Mouse (Mus musculus) C2C12 (cell line): ENCODE measurements at regions not wholly inside any gene's neighbourhood (a gene's known extent, or its start where the extent isn't known, plus 50 kb on each side); places are given as distances from the start of the nearest gene placed in this dataset.

Experiments
- H3K27me3 ChIP-seq: one replicate; pipeline ENCODE4 v1.6.1; 2011; ENCODE audit not compliant: control insufficient read depth, insufficient read depth, insufficient read length
- H3K36me3 ChIP-seq: one replicate; pipeline ENCODE4 v1.6.1; 2011; ENCODE audit not compliant: control insufficient read depth, insufficient read depth
- H3K4me3 ChIP-seq: one replicate; pipeline ENCODE4 v1.5.1; 2011; ENCODE audit warnings: mild to moderate bottlenecking, control low read depth; ENCODE audit not compliant: poor library complexity, insufficient read depth, severe bottlenecking
- H3K79me2 ChIP-seq: one replicate; pipeline ENCODE4 v1.6.1; 2011; ENCODE audit not compliant: control insufficient read depth, insufficient read depth
- H3K79me3 ChIP-seq: one replicate; pipeline ENCODE4 v1.6.1; 2011; ENCODE audit warnings: low read depth, control low read depth
- H3ac ChIP-seq: one replicate; pipeline ENCODE3; 2011; ENCODE audit warnings: low read depth; ENCODE audit not compliant: control insufficient read depth, insufficient read length
- CEBPB ChIP-seq: IDR thresholded peaks from one replicate; pipeline ENCODE4 v1.6.1; 2011; ENCODE audit warnings: low read depth, mild to moderate bottlenecking, control low read depth, moderate library complexity
- CTCF ChIP-seq: IDR thresholded peaks from one replicate; pipeline ENCODE4 v1.5.1; 2011; ENCODE audit not compliant: control insufficient read depth, insufficient read depth, insufficient read length
- FOSL1 ChIP-seq: IDR thresholded peaks from one replicate; pipeline ENCODE4 v1.8.0; 2011; ENCODE audit warnings: mild to moderate bottlenecking, low read length; ENCODE audit not compliant: poor library complexity, insufficient read depth, severe bottlenecking
- MAX ChIP-seq: IDR thresholded peaks from one replicate; pipeline ENCODE4 v1.6.1; 2011; ENCODE audit warnings: mild to moderate bottlenecking, control low read depth
- MYOD1 ChIP-seq: IDR thresholded peaks from one replicate; pipeline ENCODE4 v1.6.1; 2011; ENCODE audit warnings: low read depth; ENCODE audit not compliant: control insufficient read depth, insufficient read length
- MYOG ChIP-seq: IDR thresholded peaks from one replicate; pipeline ENCODE4 v1.6.1; 2011; ENCODE audit not compliant: control insufficient read depth, insufficient read length; ENCODE audit errors: extremely low read depth
- USF1 ChIP-seq: IDR thresholded peaks from one replicate; pipeline ENCODE4 v1.6.1; 2011; ENCODE audit warnings: low read depth, mild to moderate bottlenecking, control low read depth, moderate library complexity

GRCm38 (mm10) chr4:81037336-81037902 lies 127.0 kb downstream of the Lurap1l start:
- no peak for TF ChIP-seq MAX
- no peak for TF ChIP-seq USF1
- no peak for TF ChIP-seq MYOD1
- TF ChIP-seq MYOG, result no peak
- no peak for TF ChIP-seq CTCF
- no peak for TF ChIP-seq FOSL1
- no peak for TF ChIP-seq CEBPB
- Histone ChIP-seq H3K4me3 (no peak overlapping the region), H3ac (no peak overlapping the region), H3K36me3 (no peaks in the 10 kb centered on the region), H3K27me3 (no peaks in the 10 kb centered on the region), H3K79me2 (no peaks in the 10 kb centered on the region), H3K79me3 (no peaks in the 10 kb centered on the region)

- TF ChIP-seq MAX, result no peak
- TF ChIP-seq MYOD1, result no peak
- no peak for TF ChIP-seq CEBPB
- no peak for TF ChIP-seq USF1
- no peak for TF ChIP-seq FOSL1
- no peak for TF ChIP-seq MYOG
- no peak for TF ChIP-seq CTCF
- Histone ChIP-seq H3K79me3 (no peaks in the 10 kb centered on the region), H3K36me3 (no peaks in the 10 kb centered on the region), H3ac (no peak overlapping the region), H3K4me3 (no peak overlapping the region), H3K79me2 (no peaks in the 10 kb centered on the region), H3K27me3 (no peaks in the 10 kb centered on the region)
Observed at GRCm38 (mm10) chr4:81058227-81058626, 147.8 kb downstream of the Lurap1l start.

- H3K4me3 ChIP-seq, result no peak overlapping the region
- TF ChIP-seq MYOD1, result no peak
- TF ChIP-seq CEBPB, result no peak
- TF ChIP-seq MYOG, result no peak
- TF ChIP-seq USF1, result no peak
- no peak for TF ChIP-seq CTCF
- no peak for TF ChIP-seq FOSL1
- TF ChIP-seq MAX, result no peak
- no peaks in the 10 kb centered on the region for H3K79me3 ChIP-seq
Observed at GRCm38 (mm10) chr4:81058809-81059208, 148.4 kb downstream of the Lurap1l start.

GRCm38 (mm10) chr4:81059356-81059755 lies 148.9 kb downstream of the Lurap1l start:
- Histone ChIP-seq H3ac (no peak overlapping the region), H3K79me3 (no peaks in the 10 kb centered on the region), H3K36me3 (no peaks in the 10 kb centered on the region), H3K4me3 (no peak overlapping the region), H3K79me2 (no peaks in the 10 kb centered on the region), H3K27me3 (no peaks in the 10 kb centered on the region)
- TF ChIP-seq MYOG, result no peak
- no peak for TF ChIP-seq CEBPB
- TF ChIP-seq USF1, result no peak
- no peak for TF ChIP-seq CTCF
- TF ChIP-seq FOSL1, result no peak
- TF ChIP-seq MYOD1, result no peak
- TF ChIP-seq MAX, result no peak

More at GRCm38 (mm10) chr4:81058809-81059208, 148.4 kb downstream of the Lurap1l start:
- H3ac ChIP-seq, result no peak overlapping the region
- H3K36me3 ChIP-seq, result no peaks in the 10 kb centered on the region
- H3K27me3 ChIP-seq, result no peaks in the 10 kb centered on the region
- H3K79me2 ChIP-seq, result no peaks in the 10 kb centered on the region

- Histone ChIP-seq H3K4me3 (no peak overlapping the region), H3K79me2 (no peaks in the 10 kb centered on the region), H3K36me3 (no peaks in the 10 kb centered on the region), H3K27me3 (no peaks in the 10 kb centered on the region), H3ac (no peak overlapping the region), H3K79me3 (no peaks in the 10 kb centered on the region)
- TF ChIP-seq USF1, result no peak
- no peak for TF ChIP-seq MAX
- TF ChIP-seq CEBPB, result no peak
- no peak for TF ChIP-seq FOSL1
- TF ChIP-seq MYOD1, result no peak
- TF ChIP-seq MYOG, result no peak
- no peak for TF ChIP-seq CTCF
Observed at GRCm38 (mm10) chr4:81082290-81082947, 172.0 kb downstream of the Lurap1l start.

GRCm38 (mm10) chr4:81085188-81085587 lies 174.7 kb downstream of the Lurap1l start:
- Histone ChIP-seq H3ac (no peak overlapping the region), H3K79me2 (no peaks in the 10 kb centered on the region), H3K27me3 (no peaks in the 10 kb centered on the region), H3K36me3 (no peaks in the 10 kb centered on the region), H3K79me3 (no peaks in the 10 kb centered on the region), H3K4me3 (no peak overlapping the region)
- TF ChIP-seq CEBPB (no peak), CTCF (no peak), MYOG (no peak), FOSL1 (no peak), USF1 (no peak), MAX (no peak), MYOD1 (no peak)
